Mouse (Mus musculus): ENCODE measurements around the gene Tff1. TPM values are rescaled to one million over a fixed set of nuclear protein-coding genes. Genes with fewer than 3 reads are reported as not detected.

The Tff1 gene
- polyA plus RNA-seq, 1 experiment from 2014 or later, result not detected

DNA sequence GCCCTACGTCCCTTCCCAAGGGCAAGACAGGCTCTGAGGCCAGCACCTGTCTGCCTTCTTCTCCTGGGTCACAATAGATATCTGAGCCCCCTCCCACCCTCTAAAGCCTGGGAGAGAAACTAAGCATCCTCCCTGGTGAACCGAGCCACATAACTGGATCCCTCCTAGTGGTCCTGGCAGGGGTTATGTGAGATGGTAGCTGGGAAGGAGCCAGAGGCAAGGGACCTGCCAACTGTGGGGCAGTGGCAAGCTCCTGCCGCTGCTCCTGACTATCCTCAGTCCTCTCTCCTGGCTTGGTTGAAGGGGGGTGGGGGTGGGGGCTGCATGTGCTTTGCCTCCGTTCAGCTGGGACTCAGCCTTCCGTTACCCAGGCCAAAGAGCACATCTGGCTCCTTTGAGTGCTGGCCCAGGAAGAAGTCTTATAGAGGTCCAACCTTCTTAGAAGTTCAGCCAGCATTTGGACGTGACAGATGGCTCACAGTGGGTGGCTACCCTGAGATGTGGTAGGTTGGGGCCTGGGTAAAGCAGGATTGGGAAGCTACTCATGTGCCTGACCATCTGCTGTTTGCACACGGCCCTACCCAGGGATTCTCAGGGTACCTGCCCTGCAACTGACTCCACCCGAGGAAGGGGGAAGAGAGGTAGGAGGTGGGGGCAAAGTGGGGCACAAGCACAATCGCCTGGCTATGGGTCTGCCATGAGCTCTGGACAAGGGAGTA is 39.4 kb downstream of the Tff1 start:
- no peaks in the 10 kb centered on the region for H3K36me3 ChIP-seq (ENCODE audit: control insufficient read depth, insufficient read depth, low read length)
- H3K9ac ChIP-seq (ENCODE audit: low read length), result no peak overlapping the region
- WGBS, result 50% methylated on average over 9 of the region's 9 CpGs
- ATAC-seq, result peak; percentile 61
- DNase-seq (ENCODE audit: low spot score), result peak; percentile 66
- no peaks in the 10 kb centered on the region for H3K4me1 ChIP-seq (ENCODE audit: control insufficient read depth, insufficient read depth, low read length)
- no peak overlapping the region for H3K4me3 ChIP-seq (ENCODE audit: low read depth, low read length)
- no peak overlapping the region for H3K4me2 ChIP-seq (ENCODE audit: low read length)
- H3K27me3 ChIP-seq (replicated peaks; ENCODE audit: control insufficient read depth, insufficient read depth, low read length), result no peaks in the 10 kb centered on the region
- H3K27ac ChIP-seq (ENCODE audit: low read depth, low read length), result no peak overlapping the region
- no peaks in the 10 kb centered on the region for H3K9me3 ChIP-seq (replicated peaks; ENCODE audit: control insufficient read depth, low read length)

DNA sequence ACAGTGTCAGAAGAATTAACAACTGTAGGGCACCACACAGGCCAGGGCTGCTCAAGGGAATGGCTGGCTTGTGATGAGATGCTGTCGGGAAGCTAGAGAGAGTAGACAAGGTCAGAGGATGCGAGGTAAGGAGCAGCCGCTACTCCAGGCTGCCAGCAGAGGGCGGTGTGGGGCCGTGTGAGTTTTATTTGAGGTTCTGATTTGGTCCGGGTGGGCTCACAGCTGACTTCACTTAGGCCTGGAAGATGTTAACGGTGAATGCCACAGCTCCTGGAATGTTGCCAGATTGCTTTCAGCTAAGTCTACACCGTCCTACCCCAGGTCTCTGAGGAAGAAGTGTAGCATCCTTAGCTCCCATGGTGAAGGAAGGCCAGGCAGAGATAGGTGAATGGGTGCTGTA is 43.1 kb downstream of the Tff1 start:
- Histone ChIP-seq H3K4me1 (ENCODE audit: control insufficient read depth, insufficient read depth, low read length) (no peaks in the 10 kb centered on the region), H3K4me2 (ENCODE audit: low read length) (no peak overlapping the region), H3K36me3 (ENCODE audit: control insufficient read depth, insufficient read depth, low read length) (0 out of 2 replicates have a peak, but pooled peaks cover 2% of the 10 kb centered on the region), H3K4me3 (ENCODE audit: low read depth, low read length) (no peak overlapping the region), H3K9ac (ENCODE audit: low read length) (no peak overlapping the region), H3K9me3 (replicated peaks; ENCODE audit: control insufficient read depth, low read length) (no peaks in the 10 kb centered on the region), H3K27ac (ENCODE audit: low read depth, low read length) (no peak overlapping the region), H3K27me3 (replicated peaks; ENCODE audit: control insufficient read depth, insufficient read depth, low read length) (no peaks in the 10 kb centered on the region)
- DNase-seq (ENCODE audit: low spot score) (peak; percentile 68), ATAC-seq (no peak)
- 13% methylated on average over 8 of the region's 8 CpGs for WGBS

DNA sequence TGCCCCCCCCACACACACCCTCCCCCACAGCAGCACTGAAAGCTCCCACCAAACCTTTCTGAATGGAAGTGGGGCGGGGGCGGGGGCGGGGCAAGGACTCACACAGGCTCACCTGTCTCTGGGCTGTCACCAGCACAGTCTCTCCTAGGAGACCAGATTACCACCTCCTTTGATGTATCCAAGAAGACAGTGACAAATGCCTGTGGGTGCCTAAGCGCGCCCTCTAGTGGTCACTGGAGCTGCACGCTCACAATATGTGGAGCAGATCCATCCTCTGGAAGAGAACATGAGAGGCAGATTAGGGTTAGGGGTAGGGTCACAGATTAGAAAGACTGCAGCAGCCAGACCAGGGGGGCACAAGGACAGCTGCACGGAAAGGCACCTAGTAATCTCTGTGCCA is 45.6 kb downstream of the Tff1 start:
- Histone ChIP-seq H3K4me1 (ENCODE audit: control insufficient read depth, insufficient read depth, low read length) (no peaks in the 10 kb centered on the region), H3K27me3 (replicated peaks; ENCODE audit: control insufficient read depth, insufficient read depth, low read length) (no peaks in the 10 kb centered on the region), H3K36me3 (ENCODE audit: control insufficient read depth, insufficient read depth, low read length) (peaks cover 13% of the 10 kb centered on the region), H3K4me3 (ENCODE audit: low read depth, low read length) (no peak overlapping the region), H3K9me3 (replicated peaks; ENCODE audit: control insufficient read depth, low read length) (no peaks in the 10 kb centered on the region), H3K9ac (ENCODE audit: low read length) (no peak overlapping the region), H3K4me2 (ENCODE audit: low read length) (no peak overlapping the region), H3K27ac (ENCODE audit: low read depth, low read length) (no peak overlapping the region)
- ATAC-seq, result peak; percentile 76
- 6% methylated on average over 7 of the region's 7 CpGs for WGBS
- peak; percentile 83 for DNase-seq (ENCODE audit: low spot score)

DNA sequence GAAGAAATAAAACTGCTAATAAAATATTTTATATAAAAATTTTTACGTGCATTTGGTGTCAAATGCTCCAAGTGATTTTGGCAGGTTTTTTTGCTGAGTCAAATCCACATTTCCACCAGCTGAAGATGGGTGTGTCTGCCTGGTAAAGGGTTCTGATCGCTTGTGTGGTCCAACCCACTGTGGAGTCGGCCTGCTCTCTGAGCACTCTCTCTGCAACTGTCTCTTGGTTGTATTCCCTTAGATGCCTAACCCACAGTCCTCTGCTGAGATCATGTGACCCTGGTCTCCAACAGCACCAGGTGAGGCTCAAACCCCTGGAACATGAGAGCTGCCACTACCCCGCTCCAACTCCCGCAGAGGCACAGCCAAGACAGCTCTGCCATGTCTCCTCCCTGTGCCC is 47.1 kb downstream of the Tff1 start:
- no peak overlapping the region for H3K4me2 ChIP-seq (ENCODE audit: low read length)
- 90% methylated on average over 5 of the region's 5 CpGs for WGBS
- H3K27ac ChIP-seq (ENCODE audit: low read depth, low read length), result no peak overlapping the region
- H3K9me3 ChIP-seq (replicated peaks; ENCODE audit: control insufficient read depth, low read length), result no peaks in the 10 kb centered on the region
- no peak overlapping the region for H3K4me3 ChIP-seq (ENCODE audit: low read depth, low read length)
- no peak overlapping the region for H3K9ac ChIP-seq (ENCODE audit: low read length)
- peaks cover 21% of the 10 kb centered on the region for H3K36me3 ChIP-seq (ENCODE audit: control insufficient read depth, insufficient read depth, low read length)
- H3K4me1 ChIP-seq (ENCODE audit: control insufficient read depth, insufficient read depth, low read length), result no peaks in the 10 kb centered on the region
- DNase-seq (ENCODE audit: low spot score) (no peak), ATAC-seq (no peak)
- no peaks in the 10 kb centered on the region for H3K27me3 ChIP-seq (replicated peaks; ENCODE audit: control insufficient read depth, insufficient read depth, low read length)

DNA sequence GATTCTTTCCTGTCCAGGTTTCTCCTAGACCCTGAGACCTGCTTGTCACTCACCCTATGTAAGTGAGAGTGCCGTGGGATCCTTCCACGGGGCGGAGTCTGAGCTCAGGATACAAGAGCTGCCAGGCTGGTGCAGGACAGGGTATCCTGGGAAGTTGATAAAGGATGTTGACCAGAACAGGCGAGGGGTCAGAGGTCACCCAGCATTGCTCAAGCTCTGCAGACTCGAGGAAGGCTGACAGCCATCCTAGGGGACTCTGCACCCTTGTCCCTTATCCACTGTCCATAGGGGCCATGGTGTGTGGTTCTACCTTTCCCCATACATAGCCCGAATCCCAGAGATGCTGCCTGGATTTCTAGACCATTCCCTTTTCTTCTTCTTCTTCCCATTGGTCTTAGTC is 49.0 kb downstream of the Tff1 start:
- no peak overlapping the region for H3K27ac ChIP-seq (ENCODE audit: low read depth, low read length)
- H3K9me3 ChIP-seq (replicated peaks; ENCODE audit: control insufficient read depth, low read length), result no peaks in the 10 kb centered on the region
- H3K4me1 ChIP-seq (ENCODE audit: control insufficient read depth, insufficient read depth, low read length), result no peaks in the 10 kb centered on the region
- H3K36me3 ChIP-seq (ENCODE audit: control insufficient read depth, insufficient read depth, low read length), result peaks cover 39% of the 10 kb centered on the region
- no peak overlapping the region for H3K4me3 ChIP-seq (ENCODE audit: low read depth, low read length)
- no peak overlapping the region for H3K4me2 ChIP-seq (ENCODE audit: low read length)
- 74% methylated on average over 6 of the region's 6 CpGs for WGBS
- ATAC-seq (no peak), DNase-seq (ENCODE audit: low spot score) (no peak)
- H3K9ac ChIP-seq (ENCODE audit: low read length), result no peak overlapping the region
- H3K27me3 ChIP-seq (replicated peaks; ENCODE audit: control insufficient read depth, insufficient read depth, low read length), result no peaks in the 10 kb centered on the region

DNA sequence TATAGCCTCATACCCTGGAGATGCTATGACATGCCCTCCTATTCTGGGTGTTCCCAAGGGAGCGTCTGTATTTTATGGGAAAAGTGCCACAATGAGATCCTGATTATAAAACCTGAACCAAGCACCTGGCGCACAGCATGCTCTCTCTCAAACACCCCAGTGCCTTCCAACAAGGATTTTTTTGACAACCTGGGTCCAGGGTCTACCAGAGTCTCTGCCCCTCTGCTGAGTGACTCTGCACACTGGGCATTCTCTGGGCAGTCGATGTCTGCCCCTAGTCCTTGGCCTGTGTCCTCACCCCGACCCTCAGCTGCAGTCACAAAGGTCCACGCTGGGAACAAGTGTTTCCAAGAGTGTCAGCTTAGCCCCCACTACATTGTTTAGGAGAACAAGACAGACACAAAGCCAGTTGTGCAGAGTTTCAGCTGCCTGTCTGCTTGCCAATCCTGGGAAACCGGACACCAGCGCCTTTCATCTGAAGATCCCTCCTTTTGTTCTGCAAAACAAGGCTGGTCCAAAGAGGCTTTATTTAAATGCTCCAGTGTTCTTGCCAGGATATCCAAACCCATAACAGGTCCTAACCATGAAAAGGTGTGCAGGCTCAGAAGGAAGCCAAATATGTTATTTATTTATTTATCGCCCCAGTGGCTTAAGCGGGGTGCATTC is 51.8 kb downstream of the Tff1 start:
- ATAC-seq, result no peak
- H3K4me2 ChIP-seq (ENCODE audit: low read length), result no peak overlapping the region

More for the DNA sequence above, 51.8 kb downstream of the Tff1 start:
- 18% methylated on average over 9 of the region's 9 CpGs for WGBS
- no peak for DNase-seq (ENCODE audit: low spot score)
- Histone ChIP-seq H3K9me3 (replicated peaks; ENCODE audit: control insufficient read depth, low read length) (no peaks in the 10 kb centered on the region), H3K27me3 (replicated peaks; ENCODE audit: control insufficient read depth, insufficient read depth, low read length) (no peaks in the 10 kb centered on the region), H3K27ac (ENCODE audit: low read depth, low read length) (no peak overlapping the region; the same call in 1 of the 2 replicates), H3K36me3 (ENCODE audit: control insufficient read depth, insufficient read depth, low read length) (peaks cover 64% of the 10 kb centered on the region), H3K9ac (ENCODE audit: low read length) (no peak overlapping the region), H3K4me1 (ENCODE audit: control insufficient read depth, insufficient read depth, low read length) (no peaks in the 10 kb centered on the region), H3K4me3 (ENCODE audit: low read depth, low read length) (no peak overlapping the region)

Other genes with a start within 250 kb of the Tff1 start
- gene Umodl1, start 210.6 kb downstream of the Tff1 start, polyA plus RNA-seq (2014; fragmentation: Nextera tagmentation; extraction: Ambion mirVana), result 0.04 TPM in 1 of 2 replicates, not detected in the other
- 16.8 and 19.7 TPM in 2 replicates for gene Abcg1, start 107.6 kb downstream of the Tff1 start, polyA plus RNA-seq (2014; fragmentation: Nextera tagmentation; extraction: Ambion mirVana)
- gene Tff3, start 35.6 kb downstream of the Tff1 start, polyA plus RNA-seq (2014; fragmentation: Nextera tagmentation; extraction: Ambion mirVana), result 0.51 and 1.6 TPM in 2 replicates
- not detected in 2 replicates for gene Tff2, start 21.0 kb downstream of the Tff1 start, polyA plus RNA-seq (2014; fragmentation: Nextera tagmentation; extraction: Ambion mirVana)
- gene Tmprss3, start 33.7 kb upstream of the Tff1 start, polyA plus RNA-seq (2014; fragmentation: Nextera tagmentation; extraction: Ambion mirVana), result not detected in 2 replicates
- gene Ubash3a, start 42.6 kb upstream of the Tff1 start, polyA plus RNA-seq (2014; fragmentation: Nextera tagmentation; extraction: Ambion mirVana), result not detected in 2 replicates
- 2.9 and 3.6 TPM in 2 replicates for gene Rsph1, start 112.1 kb upstream of the Tff1 start, polyA plus RNA-seq (2014; fragmentation: Nextera tagmentation; extraction: Ambion mirVana)
- gene Slc37a1, start 121.5 kb upstream of the Tff1 start, polyA plus RNA-seq (2014; fragmentation: Nextera tagmentation; extraction: Ambion mirVana), result 6.9 and 7.9 TPM in 2 replicates
- 60.7 and 68.5 TPM in 2 replicates for gene Pde9a, start 220.9 kb upstream of the Tff1 start, polyA plus RNA-seq (2014; fragmentation: Nextera tagmentation; extraction: Ambion mirVana)